Mouse (Mus musculus): ENCODE results near the gene Cd68. TPM values are rescaled to one million over a fixed set of nuclear protein-coding genes. Genes with fewer than 3 reads are reported as not detected.
"Not testable (repeated sequence)": the region's sequence is repeated elsewhere in the genome, so short reads cannot be mapped to it uniquely, and the experiment has no call there.

Gene Cd68
- polyA plus RNA-seq, 1 experiment from 2014 or later, result 5.5 TPM

DNA sequence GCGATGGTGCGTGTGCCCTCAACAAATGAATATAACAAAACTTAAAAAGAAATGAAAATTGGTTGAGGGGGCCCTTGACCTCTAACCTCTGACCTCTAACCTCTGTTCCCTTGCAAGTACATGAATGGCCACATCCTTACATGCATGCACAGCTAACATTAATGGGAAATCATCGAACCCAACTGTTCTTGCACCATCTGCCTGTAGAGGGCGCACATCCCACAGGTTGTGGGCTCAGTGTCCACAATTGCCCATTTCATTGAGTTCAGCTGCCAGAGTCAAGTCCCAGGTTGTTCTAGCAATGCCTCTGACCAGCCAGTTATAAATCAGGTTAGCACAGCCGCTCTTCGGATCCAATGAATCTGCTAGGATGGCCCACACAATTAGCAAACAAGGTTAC lies 37.7 kb downstream of the Cd68 start:
- 37% methylated on average over 6 of the region's 6 CpGs for WGBS
- no peak for ATAC-seq (ENCODE audit: insufficient read depth, low FRiP score, low TSS enrichment)

DNA sequence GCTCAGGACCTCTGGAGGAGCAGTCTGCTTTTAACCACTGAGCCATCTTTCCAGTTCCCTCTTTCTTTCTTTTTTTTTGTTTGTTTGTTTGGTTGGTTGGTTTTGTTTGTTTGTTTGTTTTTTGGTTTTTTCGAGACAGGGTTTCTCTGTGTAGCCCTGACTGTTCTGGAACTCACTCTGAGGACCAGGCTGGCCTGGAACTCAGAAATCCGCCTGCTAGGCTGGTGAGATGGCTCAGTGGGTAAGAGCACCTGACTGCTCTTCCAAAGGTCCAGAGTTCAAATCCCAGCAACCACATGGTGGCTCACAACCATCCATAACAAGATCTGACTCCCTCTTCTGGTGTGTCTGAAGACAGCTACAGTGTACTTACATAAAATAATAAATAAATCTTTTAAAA lies 41.6 kb downstream of the Cd68 start:
- not testable (repeated sequence) for H3K9me3 ChIP-seq (ENCODE audit: control insufficient read depth, low read length); H3K27me3 ChIP-seq (ENCODE audit: control insufficient read depth, insufficient read depth, low read length); H3K4me1 ChIP-seq (ENCODE audit: control insufficient read depth, insufficient read depth, low read length); H3K36me3 ChIP-seq (ENCODE audit: control insufficient read depth, insufficient read depth, low read length); H3K9ac ChIP-seq (ENCODE audit: low read length); DNase-seq (ENCODE audit: low spot score); H3K4me3 ChIP-seq (ENCODE audit: low read depth, low read length); H3K4me2 ChIP-seq (ENCODE audit: low read depth); ATAC-seq (ENCODE audit: insufficient read depth, low FRiP score, low TSS enrichment); H3K27ac ChIP-seq (ENCODE audit: low read depth, low read length)
- WGBS, result 86% methylated on average over 2 of the region's 2 CpGs

More for the DNA sequence above, 37.7 kb downstream of the Cd68 start:
- H3K4me2 ChIP-seq (ENCODE audit: low read depth), result no peak overlapping the region
- DNase-seq (ENCODE audit: low spot score), result peak; percentile 81
- no peaks in the 10 kb centered on the region for H3K27me3 ChIP-seq (ENCODE audit: control insufficient read depth, insufficient read depth, low read length)
- no peak overlapping the region for H3K9ac ChIP-seq (ENCODE audit: low read length)
- no peaks in the 10 kb centered on the region for H3K4me1 ChIP-seq (ENCODE audit: control insufficient read depth, insufficient read depth, low read length)
- H3K9me3 ChIP-seq (ENCODE audit: control insufficient read depth, low read length), result no peaks in the 10 kb centered on the region
- no peak overlapping the region for H3K4me3 ChIP-seq (ENCODE audit: low read depth, low read length)
- no peak overlapping the region for H3K27ac ChIP-seq (ENCODE audit: low read depth, low read length)
- no peaks in the 10 kb centered on the region for H3K36me3 ChIP-seq (ENCODE audit: control insufficient read depth, insufficient read depth, low read length)

- ATAC-seq (ENCODE audit: insufficient read depth, low FRiP score, low TSS enrichment) (no peak), DNase-seq (ENCODE audit: low spot score) (no peak)
- H3K27ac ChIP-seq (ENCODE audit: low read depth, low read length), result no peak overlapping the region
- no peak overlapping the region; the same call in 1 of the 2 replicates for H3K9ac ChIP-seq (ENCODE audit: low read length)
- H3K9me3 ChIP-seq (ENCODE audit: control insufficient read depth, low read length), result no peaks in the 10 kb centered on the region
- H3K4me2 ChIP-seq (ENCODE audit: low read depth), result peak overlapping the region; percentile 69; the same call in 1 of the 2 replicates
- H3K4me3 ChIP-seq (ENCODE audit: low read depth, low read length), result 0 out of 2 replicates have a peak overlapping the region, but pooled peaks have one; percentile 40
- no peaks in the 10 kb centered on the region; the same call in 1 of the 2 replicates for H3K36me3 ChIP-seq (ENCODE audit: control insufficient read depth, insufficient read depth, low read length)
- H3K27me3 ChIP-seq (ENCODE audit: control insufficient read depth, insufficient read depth, low read length), result no peaks in the 10 kb centered on the region
- WGBS, result 64% methylated on average over 4 of the region's 4 CpGs
- peaks cover 8% of the 10 kb centered on the region for H3K4me1 ChIP-seq (ENCODE audit: control insufficient read depth, insufficient read depth, low read length)
Measured at GRCm38 (mm10) chr11:69623006-69623405, 42.9 kb downstream of the Cd68 start.

- DNase-seq (ENCODE audit: low spot score) (no peak), ATAC-seq (ENCODE audit: insufficient read depth, low FRiP score, low TSS enrichment) (no peak)
- Histone ChIP-seq H3K4me3 (ENCODE audit: low read depth, low read length) (peak overlapping the region; percentile 40), H3K9ac (ENCODE audit: low read length) (peak overlapping the region; percentile 58), H3K27me3 (ENCODE audit: control insufficient read depth, insufficient read depth, low read length) (no peaks in the 10 kb centered on the region), H3K9me3 (ENCODE audit: control insufficient read depth, low read length) (no peaks in the 10 kb centered on the region), H3K36me3 (ENCODE audit: control insufficient read depth, insufficient read depth, low read length) (no peaks in the 10 kb centered on the region; the same call in 1 of the 2 replicates), H3K27ac (ENCODE audit: low read depth, low read length) (0 out of 2 replicates have a peak overlapping the region, but pooled peaks have one; percentile 45), H3K4me1 (ENCODE audit: control insufficient read depth, insufficient read depth, low read length) (peaks cover 8% of the 10 kb centered on the region), H3K4me2 (ENCODE audit: low read depth) (peak overlapping the region; percentile 69)
- WGBS, result 43% methylated on average over 6 of the region's 6 CpGs
Measured at GRCm38 (mm10) chr11:69622406-69622805, 43.5 kb downstream of the Cd68 start.

DNA sequence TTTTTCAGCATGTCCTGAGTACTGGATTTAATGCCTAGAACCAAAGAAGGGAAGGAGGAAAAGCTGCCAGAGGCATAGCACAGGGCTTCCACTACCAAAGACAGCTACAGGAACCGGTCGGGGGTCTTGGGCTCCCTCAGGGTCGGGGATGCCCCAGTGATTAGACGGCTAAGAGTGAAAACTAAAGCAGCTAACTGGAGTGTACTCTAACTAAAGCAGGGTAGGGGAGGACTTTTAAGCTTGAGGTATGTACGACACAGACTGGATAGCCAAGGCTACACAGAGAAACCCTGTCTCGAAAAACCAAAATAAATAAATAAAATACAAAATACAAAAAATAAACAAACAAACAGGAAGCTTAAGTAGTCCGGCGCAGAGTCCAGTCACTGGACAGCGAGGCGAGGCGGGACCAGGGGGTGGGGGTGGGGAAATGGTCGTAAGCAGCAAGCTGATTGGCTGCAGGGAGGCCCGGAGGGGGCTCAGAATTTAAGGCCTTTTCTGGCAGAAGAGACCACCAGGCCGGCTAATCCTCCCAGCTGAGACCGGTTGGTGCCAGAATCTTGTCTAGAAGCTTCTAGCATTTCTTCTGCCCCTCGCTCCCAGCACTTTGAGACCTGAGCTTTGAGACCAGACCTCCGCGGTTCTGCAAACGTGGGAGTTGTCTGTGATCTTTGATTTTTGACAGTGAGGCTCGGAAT lies 44.2 kb downstream of the Cd68 start, which contains the start of gene Sat2:
Gene Sat2 (plus strand): TSS at position 454 of the 698 bp plus-strand sequence.
- DNase-seq (ENCODE audit: low spot score) (peak; percentile 88), ATAC-seq (ENCODE audit: insufficient read depth, low FRiP score, low TSS enrichment) (peak; percentile 60; the same call in 1 of the 2 replicates)
- Histone ChIP-seq H3K9ac (ENCODE audit: low read length) (peak within 1 kb of the TSS; percentile 58), H3K4me2 (ENCODE audit: low read depth) (peak within 1 kb of the TSS; percentile 69), H3K4me1 (ENCODE audit: control insufficient read depth, insufficient read depth, low read length) (peaks cover 8% of the 10 kb centered on the region), H3K27me3 (ENCODE audit: control insufficient read depth, insufficient read depth, low read length) (no peaks in the 10 kb centered on the region), H3K4me3 (ENCODE audit: low read depth, low read length) (peak within 1 kb of the TSS; percentile 40), H3K36me3 (ENCODE audit: control insufficient read depth, insufficient read depth, low read length) (no peaks in the 10 kb centered on the region; the same call in 1 of the 2 replicates), H3K9me3 (ENCODE audit: control insufficient read depth, low read length) (no peaks in the 10 kb centered on the region), H3K27ac (ENCODE audit: low read depth, low read length) (0 out of 2 replicates have a peak within 1 kb of the TSS, but pooled peaks have one; percentile 45)
- 2% methylated on average over 20 of the region's 20 CpGs for WGBS

- H3K4me2 ChIP-seq (ENCODE audit: low read depth), result no peak overlapping the region
- no peaks in the 10 kb centered on the region for H3K27me3 ChIP-seq (ENCODE audit: control insufficient read depth, insufficient read depth, low read length)
- DNase-seq (ENCODE audit: low spot score) (no peak), ATAC-seq (ENCODE audit: insufficient read depth, low FRiP score, low TSS enrichment) (no peak)
- WGBS, result 88% methylated on average over 7 of the region's 7 CpGs
- no peak overlapping the region for H3K4me3 ChIP-seq (ENCODE audit: low read depth, low read length)
- no peaks in the 10 kb centered on the region for H3K9me3 ChIP-seq (ENCODE audit: control insufficient read depth, low read length)
- peaks cover 8% of the 10 kb centered on the region for H3K4me1 ChIP-seq (ENCODE audit: control insufficient read depth, insufficient read depth, low read length)
- no peaks in the 10 kb centered on the region; the same call in 1 of the 2 replicates for H3K36me3 ChIP-seq (ENCODE audit: control insufficient read depth, insufficient read depth, low read length)
- no peak overlapping the region for H3K27ac ChIP-seq (ENCODE audit: low read depth, low read length)
- H3K9ac ChIP-seq (ENCODE audit: low read length), result no peak overlapping the region
Measured at GRCm38 (mm10) chr11:69620394-69621081, 45.4 kb downstream of the Cd68 start.

DNA sequence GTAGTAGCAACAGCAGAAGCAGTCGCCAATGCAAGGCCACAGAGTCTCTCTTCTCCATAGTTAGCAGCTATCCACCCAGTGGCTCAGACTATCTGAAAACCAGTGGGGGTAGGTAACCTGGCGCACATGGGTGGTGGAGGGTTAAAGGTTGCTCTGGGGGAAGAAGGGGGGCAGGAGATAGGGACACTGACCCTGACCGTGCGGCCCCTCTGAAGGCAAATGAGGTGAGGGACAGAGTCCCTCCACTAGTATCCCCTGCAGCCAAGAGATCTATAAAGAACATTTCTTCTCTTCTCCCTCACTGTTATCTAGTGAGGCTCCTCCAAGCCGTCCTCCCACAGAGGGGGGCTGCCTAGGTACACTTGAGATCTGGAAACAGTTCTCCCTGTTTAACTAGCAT lies 48.1 kb downstream of the Cd68 start, which contains the start of gene Shbg:
Gene Shbg (minus strand): TSS at position 101 of the 400 bp plus-strand sequence.
- no peak for DNase-seq (ENCODE audit: low spot score)
- Histone ChIP-seq H3K4me2 (ENCODE audit: low read depth) (no peak within 1 kb of the TSS), H3K4me1 (ENCODE audit: control insufficient read depth, insufficient read depth, low read length) (peaks cover 12% of the 10 kb centered on the region), H3K27me3 (ENCODE audit: control insufficient read depth, insufficient read depth, low read length) (no peaks in the 10 kb centered on the region), H3K36me3 (ENCODE audit: control insufficient read depth, insufficient read depth, low read length) (no peaks in the 10 kb centered on the region; the same call in 1 of the 2 replicates), H3K4me3 (ENCODE audit: low read depth, low read length) (no peak within 1 kb of the TSS), H3K27ac (ENCODE audit: low read depth, low read length) (no peak within 1 kb of the TSS), H3K9me3 (ENCODE audit: control insufficient read depth, low read length) (no peaks in the 10 kb centered on the region), H3K9ac (ENCODE audit: low read length) (no peak within 1 kb of the TSS)
- 74% methylated on average over 5 of the region's 5 CpGs for WGBS
- no peak for ATAC-seq (ENCODE audit: insufficient read depth, low FRiP score, low TSS enrichment)

DNA sequence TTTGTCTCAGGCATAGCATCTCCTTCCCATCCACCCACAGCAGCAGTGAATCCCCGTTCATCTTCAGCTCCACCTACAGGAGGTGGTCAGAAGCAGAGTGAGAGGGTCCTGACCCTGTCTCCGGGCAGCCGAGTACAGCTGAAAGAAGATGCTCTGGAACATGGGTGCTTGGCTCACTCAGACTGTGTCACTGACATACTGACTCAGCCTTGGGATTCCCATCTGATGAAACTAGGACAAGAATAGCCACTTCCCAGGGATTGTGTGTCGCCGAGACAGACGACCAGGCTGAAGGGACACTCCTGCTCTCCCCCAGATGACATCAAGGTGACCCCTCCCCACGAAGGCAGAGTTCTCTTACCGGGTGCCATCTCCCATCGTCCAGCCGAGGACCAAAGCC lies 49.2 kb downstream of the Cd68 start:
- ATAC-seq (ENCODE audit: insufficient read depth, low FRiP score, low TSS enrichment) (no peak), DNase-seq (ENCODE audit: low spot score) (no peak)
- no peaks in the 10 kb centered on the region for H3K27me3 ChIP-seq (ENCODE audit: control insufficient read depth, insufficient read depth, low read length)
- H3K4me3 ChIP-seq (ENCODE audit: low read depth, low read length), result no peak overlapping the region
- no peak overlapping the region for H3K4me2 ChIP-seq (ENCODE audit: low read depth)
- no peak overlapping the region for H3K27ac ChIP-seq (ENCODE audit: low read depth, low read length)
- H3K4me1 ChIP-seq (ENCODE audit: control insufficient read depth, insufficient read depth, low read length), result peaks cover 7% of the 10 kb centered on the region
- no peaks in the 10 kb centered on the region; the same call in 1 of the 2 replicates for H3K36me3 ChIP-seq (ENCODE audit: control insufficient read depth, insufficient read depth, low read length)
- H3K9ac ChIP-seq (ENCODE audit: low read length), result no peak overlapping the region
- WGBS, result 52% methylated on average over 10 of the region's 10 CpGs
- H3K9me3 ChIP-seq (ENCODE audit: control insufficient read depth, low read length), result no peaks in the 10 kb centered on the region

Measured in neural tube, embryonic 11.5 days (tissue).